Mouse (Mus musculus) olfactory bulb, adult 2 months (tissue): ENCODE results near the gene Tef.

Experiments used
- CTCF ChIP-seq: fragments of 200-500 bp; IDR thresholded peaks from 2 replicates; pipeline ENCODE4 v1.5.1; 2012; ENCODE audit warnings: low read depth, mild to moderate bottlenecking, low read length, moderate library complexity; ENCODE audit not compliant: insufficient read depth
- POLR2A ChIP-seq: fragments of 200-500 bp; IDR thresholded peaks from 2 replicates; pipeline ENCODE4 v1.6.1; 2012; ENCODE audit warnings: mild to moderate bottlenecking, low read depth, low read length, moderate library complexity; ENCODE audit not compliant: insufficient read depth

- TF ChIP-seq POLR2A (no peak), CTCF (no peak)
These were observed 67.8 kb downstream of the Tef start for GRCm38 (mm10) chr15:81869985-81870384.
